Mouse (Mus musculus) liver, postnatal 0 days (tissue): ENCODE data around the gene Slc5a10.

Experiments used
- CTCF ChIP-seq: sonication (generic); IDR thresholded peaks from 2 replicates; pipeline ENCODE4 v1.5.1; 2016; ENCODE audit warnings: antibody characterized with exemption, low read depth
- EP300 ChIP-seq: IDR thresholded peaks from 2 replicates; pipeline ENCODE4 v1.6.1; 2016; ENCODE audit warnings: antibody characterized with exemption, low read depth, mild to moderate bottlenecking

DNA sequence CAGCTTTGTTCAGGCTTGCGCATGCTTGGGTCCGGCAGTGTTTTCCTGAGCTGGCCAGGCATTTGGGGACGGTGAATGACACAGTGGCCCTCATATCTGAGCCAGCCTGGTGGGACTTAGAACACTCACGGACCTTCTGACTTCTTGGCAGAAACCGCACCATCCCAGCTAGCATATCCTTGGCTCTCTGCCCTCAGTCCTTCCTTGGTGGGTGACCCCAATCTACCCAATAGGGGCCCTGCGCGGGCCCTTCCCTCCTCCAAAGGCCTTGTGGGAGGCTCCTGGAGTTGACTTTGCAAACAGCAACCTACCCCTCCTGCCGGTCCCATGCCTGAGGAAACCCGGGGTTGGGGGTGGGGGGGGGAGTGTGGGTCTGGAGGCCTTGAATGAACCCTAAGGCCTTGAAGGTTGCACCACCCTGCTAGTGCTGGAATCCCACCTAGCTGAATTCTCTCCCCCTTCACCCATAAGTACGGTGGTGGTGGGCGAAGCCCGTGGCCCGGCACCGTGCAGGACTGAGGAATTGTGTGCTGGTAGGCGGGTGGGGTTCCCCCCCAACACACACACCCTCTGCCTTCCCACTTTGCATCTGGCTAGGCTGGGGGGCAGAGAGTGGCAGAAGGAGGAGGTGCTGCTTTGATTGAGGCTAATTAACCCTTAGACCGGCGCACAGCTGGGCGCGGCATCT lies 46.3 kb downstream of the Slc5a10 start:
- TF ChIP-seq CTCF (no peak), EP300 (no peak)
